Mouse (Mus musculus): ENCODE measurements at regions not wholly inside any gene's neighbourhood (a gene's known extent, or its start where the extent isn't known, plus 50 kb on each side); places are given as distances from the start of the nearest gene placed in this dataset.
A peak's percentile ranks its signal among the peaks of the same experiment; 100 is the strongest.

- peak; percentile 21 for DNase-seq
These were observed 60.0 kb upstream of the Gpr141 start for GRCm38 (mm10) chr13:19883896-19884658.

GRCm38 (mm10) chr13:19882889-19883288, 58.8 kb upstream of the Gpr141 start:
- no peak for DNase-seq

GRCm38 (mm10) chr13:19881772-19882171, 57.7 kb upstream of the Gpr141 start:
- DNase-seq = no peak

- no peak for DNase-seq
These were observed 50.7 kb upstream of the Gpr141 start for GRCm38 (mm10) chr13:19874621-19875249.

Data from adrenal gland, adult 8-10 months (tissue).